Mouse (Mus musculus) kidney, postnatal 0 days (tissue): ENCODE data around the gene Hoxd3. TPM values are rescaled to one million over a fixed set of nuclear protein-coding genes. Genes with fewer than 3 reads are reported as not detected.
A peak's percentile ranks its signal among the peaks of the same experiment; 100 is the strongest.

Source experiments
- ATAC-seq: fragments of 200-750 bp; cut with Nextera tagmentation; replicated peaks from 2 replicates; pipeline ENCODE4 v1.8.0; 2017; ENCODE audit warnings: low read depth, moderate number of reproducible peaks, moderate TSS enrichment, moderate library complexity; ENCODE audit not compliant: low FRiP score
- DNase-seq: peaks from one replicate; pipeline ENCODE4 v3.0.0-alpha.2; 2016; ENCODE audit warnings: low spot score
- H3K27ac ChIP-seq: fragments of 300-500 bp; sonication (generic); 2 replicates; pipeline ENCODE4 v1.5.1; 2014; ENCODE audit warnings: mild to moderate bottlenecking
- H3K27me3 ChIP-seq: fragments of 300-500 bp; sonication (generic); 2 replicates; pipeline ENCODE4 v1.6.1; 2014; ENCODE audit warnings: low read length, mixed read lengths; ENCODE audit not compliant: insufficient read depth
- H3K36me3 ChIP-seq: fragments of 300-500 bp; sonication (generic); 2 replicates; pipeline ENCODE4 v1.6.1; 2014; ENCODE audit warnings: low read length, mixed read lengths; ENCODE audit not compliant: insufficient read depth
- H3K4me1 ChIP-seq: fragments of 300-500 bp; sonication (generic); replicated peaks from 2 replicates; pipeline ENCODE4 v1.6.1; 2014; ENCODE audit warnings: antibody characterized with exemption, low read length, mixed read lengths; ENCODE audit not compliant: insufficient read depth
- H3K4me2 ChIP-seq: fragments of 300-500 bp; sonication (generic); 2 replicates; pipeline ENCODE4 v1.6.1; 2014; ENCODE audit warnings: mild to moderate bottlenecking, low read length, moderate library complexity, mixed read lengths
- H3K4me3 ChIP-seq: fragments of 300-500 bp; sonication (generic); replicated peaks from 2 replicates; pipeline ENCODE4 v1.5.1; 2014; ENCODE audit warnings: low read depth, low read length
- H3K9ac ChIP-seq: fragments of 300-500 bp; sonication (generic); 2 replicates; pipeline ENCODE4 v1.6.1; 2014; ENCODE audit warnings: low read depth, low read length
- H3K9me3 ChIP-seq: fragments of 300-500 bp; sonication (generic); replicated peaks from 2 replicates; pipeline ENCODE4 v1.6.1; 2016; ENCODE audit warnings: low read length, inconsistent platforms, mixed read lengths
- CTCF ChIP-seq: IDR thresholded peaks from 2 replicates; pipeline ENCODE4 v1.5.1; 2016; ENCODE audit warnings: antibody characterized with exemption, low read depth, mild to moderate bottlenecking, moderate library complexity
- WGBS: fragments of 180-500 bp; shearing (Covaris S2); extraction: QIAGEN DNeasy Blood & Tissue Kit; methylation state at CpG from one replicate; pipeline ENCODE4 v1.1.7; 2014; 5-methylcytosine and 5-hydroxymethylcytosine counted together
- polyA plus RNA-seq: library from polyadenylated mRNA; unstranded; fragments of >200 nt; fragmentation: Nextera tagmentation; extraction: Ambion mirVana; gene quantifications from 2 replicates; pipeline ENCODE4 v1.2.1, GENCODE M21; 2015

Hoxd3 gene
- polyA plus RNA-seq: 7.9 and 8.0 TPM in 2 replicates

DNA sequence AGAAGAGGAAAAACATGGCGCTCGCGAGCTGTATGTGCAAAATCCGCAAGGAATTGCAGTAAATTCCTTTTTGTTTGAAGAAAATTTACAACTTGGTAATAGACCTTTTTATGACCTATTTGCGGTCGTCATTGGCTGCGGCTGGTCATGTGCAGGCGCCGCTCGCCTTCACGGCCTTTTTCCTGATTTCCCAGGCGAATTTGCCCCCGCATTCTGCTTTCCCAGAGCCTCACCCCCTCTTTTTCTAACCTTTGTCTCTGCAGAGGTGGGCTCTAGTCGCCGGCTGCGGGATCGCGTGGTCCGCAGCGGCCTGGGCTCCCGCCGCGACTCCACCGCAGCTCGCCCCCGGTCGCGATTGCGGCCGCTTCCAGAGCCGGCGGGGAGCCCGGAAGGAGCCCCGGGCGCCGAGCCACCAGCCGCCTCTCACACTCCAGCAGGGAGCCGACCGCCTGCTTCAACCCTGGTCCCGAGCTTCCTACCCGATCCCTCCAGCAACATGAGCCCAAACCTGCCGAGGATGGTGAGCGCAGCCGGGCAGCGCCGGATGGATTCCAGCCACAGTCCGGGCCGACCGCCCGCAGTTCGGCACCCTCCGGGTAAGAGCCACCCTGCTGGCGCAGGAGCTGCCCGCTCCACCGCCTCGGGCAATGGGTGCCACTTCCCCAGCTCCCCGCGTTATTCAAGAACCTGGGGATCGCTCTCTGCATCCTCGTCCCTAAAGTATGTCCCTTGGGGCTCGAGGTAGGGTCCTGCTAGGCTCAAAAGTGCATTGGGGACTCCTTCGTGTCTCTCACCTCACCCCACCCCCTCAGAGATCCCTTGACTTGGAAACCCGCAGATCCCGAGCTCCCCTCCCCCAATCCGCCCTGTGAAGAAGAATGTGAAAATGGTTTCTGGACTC, at the start of gene Hoxd3, which contains the start of gene Hoxd4:
Gene Hoxd3, plus strand, starts transcription at position 207 of the 901 bp plus-strand sequence.
Gene Hoxd4, plus strand, starts transcription at position 209 of the 901 bp plus-strand sequence.
- peaks cover 31% of the 10 kb centered on the region for H3K4me1 ChIP-seq
- no peaks in the 10 kb centered on the region for H3K36me3 ChIP-seq
- peak within 1 kb of the TSS; percentile 92 for H3K9ac ChIP-seq
- H3K4me3 ChIP-seq: peak within 1 kb of the TSS; percentile 73
- WGBS: under 1% methylated on average over 65 of the region's 65 CpGs
- H3K27me3 ChIP-seq: no peaks in the 10 kb centered on the region
- peak within 1 kb of the TSS; percentile 96 for H3K27ac ChIP-seq
- DNase-seq (peak; percentile 95), ATAC-seq (peak; percentile 25)
- no peak for TF ChIP-seq CTCF
- H3K9me3 ChIP-seq: no peaks in the 10 kb centered on the region
- peak within 1 kb of the TSS; percentile 81 for H3K4me2 ChIP-seq

DNA sequence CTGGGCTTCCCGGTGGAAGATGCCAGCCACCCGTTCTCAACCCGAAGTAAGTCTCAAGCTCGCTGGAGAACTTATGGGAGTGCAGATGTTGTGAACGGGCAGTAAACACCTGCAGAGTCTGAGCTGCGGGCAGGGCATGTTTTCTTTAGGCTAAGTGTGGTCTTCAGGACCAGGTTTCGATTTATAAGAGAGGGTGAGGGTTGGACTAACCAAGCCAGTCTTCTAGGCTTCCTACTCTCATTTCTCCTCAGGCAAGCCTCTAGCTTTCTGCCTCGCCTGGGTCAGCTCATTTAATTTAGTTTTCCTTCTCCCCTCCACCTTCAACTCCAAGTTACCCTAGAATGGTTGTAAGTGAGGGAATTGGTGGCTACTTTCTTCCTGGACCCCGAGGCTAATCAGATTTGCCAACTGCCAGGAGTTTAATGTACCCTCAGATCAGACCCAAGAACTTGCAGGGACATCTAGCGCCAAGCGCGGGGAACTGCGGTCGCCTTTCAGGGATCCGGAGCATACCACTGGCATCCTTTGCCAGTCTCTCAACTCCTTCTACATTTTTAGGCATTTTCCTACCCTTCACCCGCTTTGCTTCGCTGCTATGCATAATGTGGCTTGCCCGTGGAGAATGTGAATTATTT, 48.3 kb upstream of the Hoxd3 start:
- peaks cover 72% of the 10 kb centered on the region for H3K27me3 ChIP-seq
- peak; percentile 78 for TF ChIP-seq CTCF
- H3K4me1 ChIP-seq: peaks cover 9% of the 10 kb centered on the region; the same call in 1 of the 2 replicates
- no peak overlapping the region for H3K9ac ChIP-seq
- 2% methylated on average over 18 of the region's 18 CpGs for WGBS
- H3K36me3 ChIP-seq: no peaks in the 10 kb centered on the region
- no peak overlapping the region for H3K4me3 ChIP-seq
- no peaks in the 10 kb centered on the region for H3K9me3 ChIP-seq
- H3K4me2 ChIP-seq: peak overlapping the region; percentile 27; the same call in 1 of the 2 replicates
- ATAC-seq (no peak), DNase-seq (peak; percentile 89)
- no peak overlapping the region for H3K27ac ChIP-seq

DNA sequence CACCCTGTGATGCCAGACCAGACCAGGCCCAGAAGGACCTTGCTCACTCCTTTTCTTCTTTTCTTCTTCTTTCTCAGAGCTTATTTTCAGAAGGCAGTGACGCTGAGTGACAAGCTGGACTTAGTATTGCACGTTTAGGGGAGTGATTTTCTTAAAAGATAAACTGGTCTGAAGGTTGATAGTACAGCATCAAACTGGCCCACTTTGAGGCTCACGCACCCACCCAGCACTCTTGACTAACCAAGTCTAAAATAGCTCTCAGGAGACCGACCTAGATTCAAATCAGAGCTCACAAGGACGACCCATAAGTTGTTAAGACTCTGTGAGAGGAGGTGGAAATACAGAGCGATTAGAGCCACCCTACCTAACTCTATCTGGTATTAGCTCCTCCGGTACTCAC, 45.3 kb upstream of the Hoxd3 start:
- no peak for TF ChIP-seq CTCF
- no peaks in the 10 kb centered on the region for H3K36me3 ChIP-seq
- H3K9me3 ChIP-seq: no peaks in the 10 kb centered on the region
- no peak for ATAC-seq
- peaks cover 86% of the 10 kb centered on the region for H3K27me3 ChIP-seq
- H3K9ac ChIP-seq: no peak overlapping the region
- no peak overlapping the region for H3K27ac ChIP-seq
- H3K4me3 ChIP-seq: no peak overlapping the region
- 8% methylated on average over 7 of the region's 7 CpGs for WGBS
- H3K4me1 ChIP-seq: peaks cover 13% of the 10 kb centered on the region; the same call in 1 of the 2 replicates
- no peak for DNase-seq
- no peak overlapping the region for H3K4me2 ChIP-seq

- TF ChIP-seq CTCF: no peak
- DNase-seq (no peak), ATAC-seq (no peak)
- Histone ChIP-seq H3K4me3 (no peak overlapping the region; the same call in 1 of the 2 replicates), H3K36me3 (no peaks in the 10 kb centered on the region), H3K27ac (no peak overlapping the region), H3K9me3 (no peaks in the 10 kb centered on the region), H3K4me2 (peak overlapping the region; percentile 77; the same call in 1 of the 2 replicates), H3K4me1 (peaks cover 13% of the 10 kb centered on the region; the same call in 1 of the 2 replicates), H3K27me3 (peaks cover 86% of the 10 kb centered on the region), H3K9ac (no peak overlapping the region)
- whole genome bisulfite sequencing: 3% methylated on average over 36 of the region's 36 CpGs
Observed at GRCm38 (mm10) chr2:74667191-74667841, 44.4 kb upstream of the Hoxd3 start.

DNA sequence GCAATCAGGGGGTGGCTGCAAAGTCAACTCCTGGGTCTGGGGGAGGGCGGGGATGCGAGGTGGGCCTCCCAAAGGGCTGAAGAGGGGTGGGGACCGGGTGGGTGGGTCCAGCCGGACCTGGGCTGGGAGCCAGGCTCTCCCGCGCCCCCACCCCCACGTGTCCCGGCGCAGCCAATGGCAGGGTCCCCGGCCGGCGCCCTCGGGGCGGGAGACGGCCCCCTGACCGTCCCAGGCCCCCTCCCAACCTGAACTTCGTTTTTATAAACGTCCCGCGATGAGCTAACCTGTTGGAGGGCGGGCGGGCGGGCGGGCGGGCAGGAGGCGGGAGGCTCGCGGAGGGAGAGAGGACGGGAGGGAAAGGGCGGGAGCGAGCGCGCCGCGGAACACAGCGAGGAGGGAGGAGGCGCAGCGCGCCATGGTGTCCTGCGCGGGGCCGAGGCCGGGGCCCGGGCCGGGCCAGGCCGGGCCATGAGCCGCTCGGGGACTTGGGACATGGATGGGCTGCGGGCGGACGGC, 43.8 kb upstream of the Hoxd3 start, which contains the start of gene Hoxd13:
Gene Hoxd13, plus strand, starts transcription at position 469 of the 516 bp plus-strand sequence.
- no peak within 1 kb of the TSS for H3K27ac ChIP-seq
- H3K4me2 ChIP-seq: peak within 1 kb of the TSS; percentile 77
- no peaks in the 10 kb centered on the region for H3K36me3 ChIP-seq
- DNase-seq (no peak), ATAC-seq (peak; percentile 49)
- peaks cover 13% of the 10 kb centered on the region for H3K4me1 ChIP-seq
- peak within 1 kb of the TSS; percentile 42 for H3K4me3 ChIP-seq
- peaks cover 83% of the 10 kb centered on the region for H3K27me3 ChIP-seq
- H3K9ac ChIP-seq: peak within 1 kb of the TSS; percentile 35; the same call in 1 of the 2 replicates
- no peak for TF ChIP-seq CTCF
- no peaks in the 10 kb centered on the region for H3K9me3 ChIP-seq
- WGBS: under 1% methylated on average over 29 of the region's 51 CpGs
